Mouse (Mus musculus) MEL (cell line): Measurements from ENCODE around the gene Gm10642. TPM values are rescaled to one million over a fixed set of nuclear protein-coding genes. Genes with fewer than 3 reads are reported as not detected.
A peak's percentile ranks its signal among the peaks of the same experiment; 100 is the strongest.

Experiments
- DNase-seq: peaks from one replicate; pipeline ENCODE4 v3.0.0; 2011; ENCODE audit warnings: low read depth, low spot score
- H3K27ac ChIP-seq: 2 replicates; pipeline ENCODE4 v1.5.1; 2012; ENCODE audit warnings: low read depth, mild to moderate bottlenecking, control low read depth, low read length, moderate library complexity; ENCODE audit not compliant: control insufficient read depth
- H3K27me3 ChIP-seq, 2 experiments: fragments of 150-350 bp in 1 of 2; sonication (generic) in 1 of 2; 2 replicates each; pipeline ENCODE4 v1.6.1; 2012; ENCODE audit warnings: low read length in 2 of 2, mild to moderate bottlenecking in 2 of 2, improper control_type of control experiment in 1 of 2, moderate library complexity in 1 of 2; ENCODE audit not compliant: insufficient read depth in 2 of 2, control insufficient read depth in 1 of 2
- H3K36me3 ChIP-seq, 2 experiments: 2 replicates each; pipeline ENCODE4 v1.6.1; 2012 to 2014; ENCODE audit warnings: low read length in 2 of 2, improper control_type of control experiment in 1 of 2, inconsistent platforms in 1 of 2, mild to moderate bottlenecking in 1 of 2; ENCODE audit not compliant: insufficient read depth in 2 of 2, control insufficient read depth in 1 of 2
- H3K4me1 ChIP-seq, 2 experiments: fragments of 150-350 bp in 1 of 2; sonication (generic) in 1 of 2; 2 replicates each; pipeline ENCODE4 v1.6.1; 2012; ENCODE audit warnings: low read length in 2 of 2, improper control_type of control experiment in 1 of 2, mild to moderate bottlenecking in 1 of 2; ENCODE audit not compliant: insufficient read depth in 2 of 2, control insufficient read depth in 1 of 2
- H3K4me3 ChIP-seq, 2 experiments: fragments of 150-350 bp in 1 of 2; sonication (generic) in 1 of 2; 2 replicates each; pipeline ENCODE4 v1.5.1; 2012; ENCODE audit warnings: low read depth in 2 of 2, low read length in 2 of 2, mild to moderate bottlenecking in 2 of 2, moderate library complexity in 2 of 2, control low read depth in 1 of 2, improper control_type of control experiment in 1 of 2; ENCODE audit not compliant: control insufficient read depth in 1 of 2, insufficient read depth in 1 of 2
- H3K79me2 ChIP-seq: 2 replicates; pipeline ENCODE4 v1.6.1; 2012; ENCODE audit warnings: mild to moderate bottlenecking, low read length, moderate library complexity; ENCODE audit not compliant: control insufficient read depth, poor library complexity, insufficient read depth
- H3K9ac ChIP-seq: 2 replicates; pipeline ENCODE4 v1.6.1; 2012; ENCODE audit warnings: low read depth, mild to moderate bottlenecking, control low read depth, low read length, moderate library complexity; ENCODE audit not compliant: control insufficient read depth, poor library complexity, severe bottlenecking
- H3K9me3 ChIP-seq: fragments of 150-350 bp; sonication (generic); replicated peaks from 2 replicates; pipeline ENCODE4 v1.6.1; 2012; ENCODE audit warnings: mild to moderate bottlenecking, low read length, improper control_type of control experiment, moderate library complexity; ENCODE audit not compliant: insufficient read depth
- CHD1 ChIP-seq: IDR thresholded peaks from 2 replicates; pipeline ENCODE4 v1.6.1; 2012; ENCODE audit warnings: low read depth, mild to moderate bottlenecking, inconsistent platforms, low read length, improper control_type of control experiment
- EP300 ChIP-seq, 2 experiments: IDR thresholded peaks; 2 replicates each; pipeline ENCODE4 v1.6.1; 2011; ENCODE audit warnings: improper control_type of control experiment in 2 of 2, low read length in 2 of 2, low read depth in 1 of 2, mild to moderate bottlenecking in 1 of 2
- GABPA ChIP-seq: IDR thresholded peaks from 2 replicates; pipeline ENCODE4 v1.6.1; 2012; ENCODE audit warnings: low read depth, mild to moderate bottlenecking, inconsistent platforms, low read length, improper control_type of control experiment, moderate library complexity
- MAFK ChIP-seq: IDR thresholded peaks from 2 replicates; pipeline ENCODE4 v1.6.1; 2011; ENCODE audit warnings: low read depth, mild to moderate bottlenecking, low read length, improper control_type of control experiment, borderline replicate concordance
- MYC ChIP-seq: IDR thresholded peaks from 2 replicates; pipeline ENCODE4 v1.6.1; 2011; ENCODE audit warnings: low read depth, mild to moderate bottlenecking, low read length, improper control_type of control experiment, moderate library complexity
- POLR2AphosphoS5 ChIP-seq: IDR thresholded peaks from 2 replicates; pipeline ENCODE4 v1.6.1; 2012; ENCODE audit warnings: low read depth, borderline replicate concordance, mild to moderate bottlenecking, inconsistent platforms, low read length, moderate library complexity, mixed read lengths
- TAL1 ChIP-seq: IDR thresholded peaks from 2 replicates; pipeline ENCODE4 v1.6.1; 2012; ENCODE audit warnings: mild to moderate bottlenecking, inconsistent platforms, low read length, moderate library complexity, mixed read lengths
- TCF12 ChIP-seq: IDR thresholded peaks from 2 replicates; pipeline ENCODE4 v1.6.1; 2014; ENCODE audit warnings: low read depth, mild to moderate bottlenecking, inconsistent platforms, low read length, improper control_type of control experiment, moderate library complexity
- polyA plus RNA-seq, 2 experiments: library from polyadenylated mRNA; stranded (reverse) in 1 of 2; unstranded in 1 of 2; fragments of >175 nt in 1 of 2; fragments of >200 nt in 1 of 2; gene quantifications; 2 replicates each; pipeline versions ENCODE4 v1.2.1 to v1.2.4; 2012; ENCODE audit warnings: low replicate concordance in 2 of 2, low read depth in 1 of 2; ENCODE audit not compliant: insufficient read length in 2 of 2, insufficient read depth in 1 of 2, missing spikeins in 1 of 2
- total RNA-seq: library from RNA; depleted of rRNA; stranded (reverse); fragments of 300-350 nt; gene quantifications from 2 replicates; pipeline ENCODE4 v1.2.3, GENCODE M21; 2012; rRNA removed

Gene Gm10642
- total and polyA plus RNA-seq, 3 experiments: 1.3 TPM; not detected in 1

DNA sequence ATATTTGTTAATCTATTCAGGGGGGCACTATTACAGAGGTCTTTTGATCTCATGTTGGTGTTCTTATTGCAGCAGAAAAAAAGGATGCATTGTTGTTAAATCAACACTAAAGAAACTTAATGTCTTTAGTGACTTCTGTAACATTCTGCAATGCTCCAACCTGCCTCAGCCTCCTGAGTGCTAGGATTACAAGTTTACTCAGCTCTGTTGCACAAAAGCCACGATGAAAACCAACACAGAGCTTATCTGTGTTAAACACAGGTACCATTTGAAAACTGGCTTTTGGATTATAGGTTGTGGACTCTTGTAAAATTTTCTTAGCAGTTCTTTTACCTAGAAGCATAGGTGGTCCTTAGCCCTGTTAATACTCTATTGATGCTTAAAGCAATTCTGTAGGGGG is 42.0 kb downstream of the Gm10642 start:
- Histone ChIP-seq H3K27me3 (no peaks in the 10 kb centered on the region), H3K36me3 (peaks cover 0 to 30% of the 10 kb centered on the region in 2 experiments; a peak in 3 of 4 replicates), H3K9ac (no peak overlapping the region), H3K79me2 (peaks cover 45% of the 10 kb centered on the region), H3K9me3 (no peaks in the 10 kb centered on the region), H3K4me1 (peaks cover 10 to 13% of the 10 kb centered on the region in 2 experiments), H3K4me3 (no peak overlapping the region), H3K27ac (no peak overlapping the region)
- TF ChIP-seq GABPA: no peak
- no peak for TF ChIP-seq POLR2AphosphoS5
- TF ChIP-seq TAL1: peak; percentile 28; the same call in 1 of the 2 replicates
- no peak for TF ChIP-seq MYC
- DNase-seq: no peak

GRCm38 (mm10) chr9:70703597-70704203 is 47.6 kb downstream of the Gm10642 start:
- no peak overlapping the region for H3K27ac ChIP-seq

GRCm38 (mm10) chr9:70706444-70706843 is 50.4 kb downstream of the Gm10642 start:
- TF ChIP-seq CHD1: no peak
- no peak overlapping the region for H3K9ac ChIP-seq
- H3K27me3 ChIP-seq: no peaks in the 10 kb centered on the region
- H3K4me3 ChIP-seq: no peak overlapping the region
- no peak overlapping the region for H3K27ac ChIP-seq
- H3K9me3 ChIP-seq: no peaks in the 10 kb centered on the region
- peaks cover 8 to 10% of the 10 kb centered on the region in 2 experiments for H3K36me3 ChIP-seq
- H3K79me2 ChIP-seq: peaks cover 3% of the 10 kb centered on the region; the same call in 1 of the 2 replicates
- H3K4me1 ChIP-seq: peaks cover 0 to 4% of the 10 kb centered on the region in 2 experiments; a peak in 2 of 4 replicates
- DNase-seq: no peak

More at GRCm38 (mm10) chr9:70703597-70704203, 47.6 kb downstream of the Gm10642 start:
- Histone ChIP-seq H3K79me2 (peaks cover 15% of the 10 kb centered on the region), H3K4me3 (no peak overlapping the region), H3K9me3 (no peaks in the 10 kb centered on the region), H3K4me1 (peaks cover 0 to 4% of the 10 kb centered on the region in 2 experiments; a peak in 2 of 4 replicates), H3K27me3 (no peaks in the 10 kb centered on the region), H3K9ac (no peak overlapping the region)
- DNase-seq: no peak
- TF ChIP-seq TAL1 (0 out of 2 replicates have a peak, but pooled peaks have one; percentile 19), EP300 (IDR thresholded peaks at IDR 0.05; ENCODE audit: low read depth in 1 of 2, low read length in 2 of 2) (peak in 1 of 2 experiments; percentile 15; a peak in 1 of 4 replicates), TCF12 (peak; percentile 44; the same call in 1 of the 2 replicates), MAFK (no peak)
- TF ChIP-seq, all 39 proteins: peak for 3
- peaks cover 5 to 12% of the 10 kb centered on the region in 2 experiments for H3K36me3 ChIP-seq

Other genes starting within 250 kb of the Gm10642 start
- 86.5 and 103 TPM in 2 replicates for gene Ccnb2, start 234.7 kb upstream of the Gm10642 start, total RNA-seq
- gene Ccnb2, start 234.7 kb upstream of the Gm10642 start, polyA plus RNA-seq: 100 to 1,000 TPM in 1 of 2 experiments, 10 to 100 TPM in 1; 97.0 to 128 TPM
- gene Rnf111, start 152.5 kb upstream of the Gm10642 start, total RNA-seq: 25.2 and 25.4 TPM in 2 replicates
- gene Rnf111, start 152.5 kb upstream of the Gm10642 start, polyA plus RNA-seq: 10 to 100 TPM; 46.0 to 88.2 TPM
- gene Sltm, start 113.5 kb upstream of the Gm10642 start, total RNA-seq: 44.0 and 54.6 TPM in 2 replicates
- 10 to 100 TPM; 62.3 to 70.0 TPM for gene Sltm, start 113.5 kb upstream of the Gm10642 start, polyA plus RNA-seq
- 6.3 and 7.8 TPM in 2 replicates for gene Mindy2, start 923 bp downstream of the Gm10642 start, total RNA-seq
- gene Mindy2, start 923 bp downstream of the Gm10642 start, polyA plus RNA-seq: 1 to 10 TPM in 1 of 2 experiments, not detected in 1; 6.8 TPM
- 20.3 and 23.1 TPM in 2 replicates for gene Adam10, start 22.7 kb downstream of the Gm10642 start, total RNA-seq
- gene Adam10, start 22.7 kb downstream of the Gm10642 start, polyA plus RNA-seq: 100 to 1,000 TPM in 1 of 2 experiments, 10 to 100 TPM in 1; 52.0 to 127 TPM